Mouse (Mus musculus): ENCODE data around the gene Ambra1. TPM values are rescaled to one million over a fixed set of nuclear protein-coding genes. Genes with fewer than 3 reads are reported as not detected.

Gene Ambra1
- polyA plus RNA-seq, 1 experiment = 12.3 TPM

- DNase-seq (ENCODE audit: low spot score) = no peak
Measured at GRCm38 (mm10) chr2:91735221-91735620, 5.3 kb downstream of the Ambra1 start.

GRCm38 (mm10) chr2:91739586-91739985, 9.7 kb downstream of the Ambra1 start:
- DNase-seq (ENCODE audit: low spot score) = no peak

- DNase-seq (ENCODE audit: low spot score) = no peak
Measured at GRCm38 (mm10) chr2:91744686-91745085, 14.8 kb downstream of the Ambra1 start.

- DNase-seq (ENCODE audit: low spot score) = no peak
Measured at GRCm38 (mm10) chr2:91749811-91750261, 19.9 kb downstream of the Ambra1 start.

- DNase-seq (ENCODE audit: low spot score) = no peak
Measured at GRCm38 (mm10) chr2:91771921-91772705, 42.2 kb downstream of the Ambra1 start.

- no peak for DNase-seq (ENCODE audit: low spot score)
Measured at GRCm38 (mm10) chr2:91773309-91773708, 43.4 kb downstream of the Ambra1 start.

GRCm38 (mm10) chr2:91779166-91779565, 49.2 kb downstream of the Ambra1 start:
- no peak for DNase-seq (ENCODE audit: low spot score)

GRCm38 (mm10) chr2:91791621-91792020, 61.7 kb downstream of the Ambra1 start:
- no peak for DNase-seq (ENCODE audit: low spot score)

GRCm38 (mm10) chr2:91792346-91792745, 62.4 kb downstream of the Ambra1 start:
- no peak for DNase-seq (ENCODE audit: low spot score)

- DNase-seq (ENCODE audit: low spot score) = no peak
Measured at GRCm38 (mm10) chr2:91794466-91794865, 64.5 kb downstream of the Ambra1 start.

GRCm38 (mm10) chr2:91795091-91795490, 65.2 kb downstream of the Ambra1 start:
- no peak for DNase-seq (ENCODE audit: low spot score)

GRCm38 (mm10) chr2:91811433-91811832, 81.5 kb downstream of the Ambra1 start:
- no peak for DNase-seq (ENCODE audit: low spot score)

- DNase-seq (ENCODE audit: low spot score) = no peak
Measured at GRCm38 (mm10) chr2:91816741-91817140, 86.8 kb downstream of the Ambra1 start.

- DNase-seq (ENCODE audit: low spot score) = no peak
Measured at GRCm38 (mm10) chr2:91832227-91832626, 102.3 kb downstream of the Ambra1 start.

GRCm38 (mm10) chr2:91834272-91834671, 104.3 kb downstream of the Ambra1 start:
- DNase-seq (ENCODE audit: low spot score) = no peak

GRCm38 (mm10) chr2:91835031-91835430, 105.1 kb downstream of the Ambra1 start:
- DNase-seq (ENCODE audit: low spot score) = no peak

- no peak for DNase-seq (ENCODE audit: low spot score)
Measured at GRCm38 (mm10) chr2:91835631-91836030, 105.7 kb downstream of the Ambra1 start.

- DNase-seq (ENCODE audit: low spot score) = no peak
Measured at GRCm38 (mm10) chr2:91844085-91844484, 114.2 kb downstream of the Ambra1 start.

GRCm38 (mm10) chr2:91852446-91853191, 122.7 kb downstream of the Ambra1 start:
- DNase-seq (ENCODE audit: low spot score) = no peak

GRCm38 (mm10) chr2:91854575-91854974, 124.6 kb downstream of the Ambra1 start:
- DNase-seq (ENCODE audit: low spot score) = no peak

GRCm38 (mm10) chr2:91856958-91857357, 127.0 kb downstream of the Ambra1 start:
- DNase-seq (ENCODE audit: low spot score) = no peak

- no peak for DNase-seq (ENCODE audit: low spot score)
Measured at GRCm38 (mm10) chr2:91859423-91859822, 129.5 kb downstream of the Ambra1 start.

GRCm38 (mm10) chr2:91870754-91871153, 140.8 kb downstream of the Ambra1 start:
- DNase-seq (ENCODE audit: low spot score) = no peak
